Comparison of ENCODE assay signal across 7 mouse cellular contexts in the genomic region with DNA sequence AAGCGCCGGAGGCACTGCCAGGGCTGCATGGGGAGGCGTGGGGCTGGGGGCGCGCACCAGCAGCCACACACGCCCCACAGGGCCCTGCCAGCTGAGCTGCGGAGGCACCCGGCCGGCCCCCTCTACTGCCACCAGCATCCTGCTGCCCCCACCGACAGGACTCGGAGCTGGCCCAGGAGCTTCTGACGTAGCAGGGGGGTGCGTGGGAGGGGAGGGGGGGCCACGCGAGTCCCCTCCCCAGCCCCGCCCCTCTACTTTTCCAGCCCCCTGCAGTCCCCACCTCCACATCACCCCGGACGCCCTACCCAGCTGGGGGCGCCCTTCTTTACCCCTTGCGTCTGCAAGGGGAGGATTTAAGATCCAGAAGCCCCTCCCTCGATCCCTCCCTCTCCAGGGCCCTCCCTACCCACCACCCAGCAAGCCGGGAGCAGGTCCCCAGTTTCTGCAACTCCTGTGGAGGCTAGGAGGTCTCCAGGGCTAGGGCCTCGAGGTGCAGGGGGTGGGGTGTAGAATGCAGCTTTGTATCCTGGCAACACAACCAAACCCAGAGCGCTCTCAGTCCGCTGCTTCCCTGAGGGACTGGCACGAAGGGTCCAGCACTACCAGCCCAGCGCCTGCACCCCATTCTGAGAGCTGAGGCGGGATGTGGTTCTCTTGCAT. TPM values are rescaled to one million over a fixed set of nuclear protein-coding genes. Genes with fewer than 3 reads are reported as not detected.
A peak's percentile ranks its signal among the peaks of the same experiment; 100 is the strongest.
DNase-seq lines count a peak whose midpoint lies in the region; ATAC-seq and TF ChIP-seq lines count a peak whose summit lies in the region.

No protein-coding gene starts in this region.

- no peak for TF ChIP-seq POLR2A in CH12.LX (IDR thresholded peaks at IDR 0.05; ENCODE audit: low read depth, low read length)

- no peak overlapping the region for H3K4me3 ChIP-seq in CH12.LX (replicated peaks in 1 of 3; ENCODE audit: low read depth in 2 of 3, low read length in 2 of 3, poor library complexity in 1 of 3)
- H3K4me3 ChIP-seq in embryonic facial prominence, embryonic 15.5 days (replicated peaks) = peak overlapping the region; percentile 60
- H3K4me3 ChIP-seq in stomach, embryonic 16.5 days (replicated peaks; ENCODE audit: low read length) = peak overlapping the region; percentile 61

- H3K36me3 ChIP-seq in CH12.LX (replicated peaks in 1 of 2; ENCODE audit: control insufficient read depth in 1 of 2, insufficient read depth in 1 of 2, low read length in 1 of 2) = no peaks in the 10 kb centered on the region
- H3K36me3 ChIP-seq in embryonic facial prominence, embryonic 15.5 days = no peaks in the 10 kb centered on the region
- H3K36me3 ChIP-seq in stomach, embryonic 16.5 days (ENCODE audit: control insufficient read depth, insufficient read depth, low read length) = no peaks in the 10 kb centered on the region

- peaks cover 5 to 10% of the 10 kb centered on the region in 2 experiments; a peak in 2 of 4 replicates for H3K4me1 ChIP-seq in CH12.LX (ENCODE audit: control insufficient read depth in 1 of 2, insufficient read depth in 2 of 2)
- H3K4me1 ChIP-seq in embryonic facial prominence, embryonic 15.5 days = peaks cover 75% of the 10 kb centered on the region
- H3K4me1 ChIP-seq in stomach, embryonic 16.5 days (ENCODE audit: control insufficient read depth, insufficient read depth, low read length) = peaks cover 18% of the 10 kb centered on the region

- ATAC-seq in embryonic facial prominence, embryonic 15.5 days (ENCODE audit: insufficient number of reproducible peaks, low FRiP score, low TSS enrichment, low read depth) = peak; percentile 41; the same call in 1 of the 2 replicates
- ATAC-seq in stomach, embryonic 16.5 days (ENCODE audit: insufficient read depth, low FRiP score) = no peak

- TF ChIP-seq CTCF in CH12.LX (conservative IDR thresholded peaks at IDR 0.05 in 1 of 2, IDR thresholded peaks at IDR 0.05 in 1 of 2; ENCODE audit: low read depth in 2 of 2, low read length in 2 of 2) = 0 out of 4 replicates have a peak, but pooled peaks of 1 of the 2 experiments have one; percentile 8

- no peak overlapping the region for H3K9ac ChIP-seq in CH12.LX (ENCODE audit: insufficient read depth, low read depth)
- no peak overlapping the region for H3K9ac ChIP-seq in embryonic facial prominence, embryonic 15.5 days
- no peak overlapping the region; the same call in 1 of the 2 replicates for H3K9ac ChIP-seq in stomach, embryonic 16.5 days (ENCODE audit: low read length)

- H3K79me2 ChIP-seq in CH12.LX (replicated peaks; ENCODE audit: control insufficient read depth, extremely low read depth, insufficient read depth, poor library complexity, severe bottlenecking) = no peaks in the 10 kb centered on the region

- H3K27ac ChIP-seq in CH12.LX (ENCODE audit: insufficient read depth, low read depth) = no peak overlapping the region
- H3K27ac ChIP-seq in embryonic facial prominence, embryonic 15.5 days (replicated peaks) = no peak overlapping the region
- H3K27ac ChIP-seq in stomach, embryonic 16.5 days (ENCODE audit: low read length) = no peak overlapping the region

- WGBS in embryonic facial prominence, embryonic 15.5 days = 2% methylated on average over 28 of the region's 28 CpGs
- 6% methylated on average over 20 of the region's 28 CpGs for WGBS in stomach, embryonic 16.5 days

- peaks cover 99% of the 10 kb centered on the region for H3K27me3 ChIP-seq in CH12.LX (replicated peaks)
- peaks cover 48% of the 10 kb centered on the region for H3K27me3 ChIP-seq in embryonic facial prominence, embryonic 15.5 days
- H3K27me3 ChIP-seq in stomach, embryonic 16.5 days (ENCODE audit: control insufficient read depth, insufficient read depth, low read length) = peaks cover 34% of the 10 kb centered on the region

- TF ChIP-seq RAD21 in CH12.LX (IDR thresholded peaks at IDR 0.05; ENCODE audit: low read depth, low read length) = no peak

- H3K4me2 ChIP-seq in CH12.LX (ENCODE audit: insufficient read depth, low read depth, poor library complexity, severe bottlenecking) = peak overlapping the region; percentile 99; the same call in 1 of the 2 replicates
- peak overlapping the region; percentile 98 for H3K4me2 ChIP-seq in embryonic facial prominence, embryonic 15.5 days (replicated peaks)
- peak overlapping the region; percentile 98 for H3K4me2 ChIP-seq in stomach, embryonic 16.5 days (ENCODE audit: low read depth, low read length)

- peak; percentile 31 for DNase-seq in A20 (ENCODE audit: low read depth, low spot score)
- peak; percentile 13 for DNase-seq in CH12.LX (ENCODE audit: extremely low read depth)
- peak; percentile 71 to 78 for DNase-seq in layer of hippocampus, adult 8-10 months (ENCODE audit: low spot score in 2 of 2)
- peak; percentile 20 to 29 for DNase-seq in lung, postnatal 4 days
- no peak for DNase-seq in gastrocnemius, adult 18-20 months (ENCODE audit: low spot score)

- TF ChIP-seq EP300 in CH12.LX (IDR thresholded peaks at IDR 0.05; ENCODE audit: low read length) = no peak

- in situ Hi-C loops in CH12.LX (cut with MboI; ENCODE audit: low pct_ligation_motif_present, low pct_unique_long_range_greater_than_20kb, low sequenced_read_pairs) = no loop called here

- no peaks in the 10 kb centered on the region for H3K9me3 ChIP-seq in CH12.LX (replicated peaks; ENCODE audit: low read length)
- no peaks in the 10 kb centered on the region for H3K9me3 ChIP-seq in embryonic facial prominence, embryonic 15.5 days (replicated peaks)
- H3K9me3 ChIP-seq in stomach, embryonic 16.5 days (replicated peaks; ENCODE audit: control insufficient read depth, low read length) = no peaks in the 10 kb centered on the region

- dilution Hi-C loops in CH12.LX (cut with MboI; ENCODE audit: extremely low pct_ligation_motif_present, extremely low pct_unique_long_range_greater_than_20kb, low sequenced_read_pairs) = no loop called here

TF ChIP-seq in CH12.LX, 34 proteins besides CTCF, POLR2A, EP300 and RAD21:
- TF ChIP-seq IRF4 (IDR thresholded peaks at IDR 0.05; ENCODE audit: low read depth, low read length) (no peak), CHD2 (IDR thresholded peaks at IDR 0.05; ENCODE audit: low read length) (no peak), RCOR1 (conservative IDR thresholded peaks at IDR 0.05; ENCODE audit: low read depth, low read length) (no peak), MYC (IDR thresholded peaks at IDR 0.05; ENCODE audit: low read depth, low read length) (no peak), ZNF384 (IDR thresholded peaks at IDR 0.05; ENCODE audit: low read depth, low read length) (no peak), NRF1 (IDR thresholded peaks at IDR 0.05; ENCODE audit: low read depth, low read length) (no peak), CHD1 (IDR thresholded peaks at IDR 0.05; ENCODE audit: low read depth, low read length) (no peak), SMC3 (IDR thresholded peaks at IDR 0.05; ENCODE audit: low read depth, low read length) (no peak), PAX5 (IDR thresholded peaks at IDR 0.05; ENCODE audit: low read length) (no peak), USF2 (conservative IDR thresholded peaks at IDR 0.05; ENCODE audit: low read depth, low read length) (no peak), JUND (conservative IDR thresholded peaks at IDR 0.05; ENCODE audit: low read depth, low read length) (no peak)

RNA-seq across cellular contexts. Expression of gene Srcin1, which starts 2.0 kb away (rescaled TPM):
- total RNA-seq in CH12.LX (2012; rRNA removed) (0.08 TPM in 2 replicates), CH12.LX (2014; rRNA removed) (not detected in 2 replicates)
- 0.09 and 0.12 TPM in 2 replicates for polyA plus RNA-seq in CH12.LX (2012; ENCODE audit: insufficient read length, low read depth)
- polyA plus RNA-seq in embryonic facial prominence, embryonic 15.5 days (2015; fragmentation: Nextera tagmentation; extraction: Ambion mirVana) = 2.0 and 2.2 TPM in 2 replicates
- 100 to 1,000 TPM; 212 to 220 (median 217) TPM for total RNA-seq in layer of hippocampus, adult 8-10 months (2022)
- polyA plus RNA-seq in stomach, embryonic 16.5 days (2015; fragmentation: Nextera tagmentation; extraction: Ambion mirVana) = 0.36 and 0.39 TPM in 2 replicates
- total RNA-seq in gastrocnemius, adult 18-20 months (2021) = 1 to 10 TPM; 1.3 to 1.9 TPM

RNA-seq across cellular contexts. Expression of gene Epop, which starts 55.5 kb away (rescaled TPM):
- total RNA-seq in CH12.LX (2012; rRNA removed) (4.2 and 5.0 TPM in 2 replicates), CH12.LX (2014; rRNA removed) (1.7 and 2.1 TPM in 2 replicates)
- 8.3 and 8.4 TPM in 2 replicates for polyA plus RNA-seq in CH12.LX (2012; ENCODE audit: insufficient read length, low read depth)
- polyA plus RNA-seq in embryonic facial prominence, embryonic 15.5 days (2015; fragmentation: Nextera tagmentation; extraction: Ambion mirVana) = 3.7 and 4.3 TPM in 2 replicates
- 10 to 100 TPM; 28.9 to 38.6 (median 33.9) TPM for total RNA-seq in layer of hippocampus, adult 8-10 months (2022)
- 0.41 and 0.77 TPM in 2 replicates for polyA plus RNA-seq in stomach, embryonic 16.5 days (2015; fragmentation: Nextera tagmentation; extraction: Ambion mirVana)
- under 1 TPM; 0.75 to 1.00 TPM for total RNA-seq in gastrocnemius, adult 18-20 months (2021)

Comparison
In these comparisons a context has a peak if more than half of its experiments do, and no peak if none do; other contexts are left out.
1. H3K4me3 ChIP-seq: peak in embryonic facial prominence, embryonic 15.5 days (single experiment) and stomach, embryonic 16.5 days (single experiment); none in CH12.LX (0 of 3).
2. RNA of gene Srcin1, which starts 2.0 kb away (total RNA-seq): 212 to 220 TPM in layer of hippocampus, adult 8-10 months; 1.3 to 1.9 TPM in gastrocnemius, adult 18-20 months and 0.08 TPM in CH12.LX; every median in the first group is over 10 times any median in the second.
3. RNA of gene Epop, which starts 55.5 kb away (total RNA-seq): 28.9 to 38.6 TPM in layer of hippocampus, adult 8-10 months; 1.7 to 5.0 TPM in CH12.LX and 0.75 to 1.00 TPM in gastrocnemius, adult 18-20 months; every median in the first group is over 4 times any median in the second.
4. Peak in every context shown above with its lines, with median percentiles within 50 percentile points of each other: H3K4me2 ChIP-seq.